Mouse (Mus musculus): ENCODE measurements around the gene Tpt1. TPM values are rescaled to one million over a fixed set of nuclear protein-coding genes. Genes with fewer than 3 reads are reported as not detected.
A peak's percentile ranks its signal among the peaks of the same experiment; 100 is the strongest.

Tpt1 gene
- total RNA-seq, 2 experiments from 2014 or later = 1,349 to 5,947 TPM

- ATAC-seq (ENCODE audit: poor library complexity, severe bottlenecking) = no peak
These were observed 26.2 kb downstream of the Tpt1 start for GRCm38 (mm10) chr14:75871111-75871510.

DNA sequence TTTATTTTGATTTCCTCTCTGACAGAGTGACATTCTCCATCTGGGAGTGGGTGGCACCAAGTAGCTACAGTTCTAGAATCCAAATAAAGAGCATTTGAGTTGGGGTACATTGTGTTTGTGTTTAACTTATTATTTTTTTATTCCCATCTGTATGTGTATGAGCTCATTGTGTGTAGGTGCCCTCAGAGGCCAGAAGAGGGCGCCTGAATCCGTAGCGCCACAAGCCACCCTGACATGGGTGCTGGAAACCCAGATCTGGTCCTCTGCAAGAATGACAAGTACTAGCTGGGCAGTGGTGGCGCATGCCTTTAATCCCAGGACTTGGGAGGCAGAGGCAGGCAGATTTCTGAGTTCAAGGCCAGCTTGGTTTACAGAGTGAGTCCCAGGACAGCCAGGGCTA is 26.9 kb downstream of the Tpt1 start:
- ATAC-seq (ENCODE audit: poor library complexity, severe bottlenecking) = no peak

DNA sequence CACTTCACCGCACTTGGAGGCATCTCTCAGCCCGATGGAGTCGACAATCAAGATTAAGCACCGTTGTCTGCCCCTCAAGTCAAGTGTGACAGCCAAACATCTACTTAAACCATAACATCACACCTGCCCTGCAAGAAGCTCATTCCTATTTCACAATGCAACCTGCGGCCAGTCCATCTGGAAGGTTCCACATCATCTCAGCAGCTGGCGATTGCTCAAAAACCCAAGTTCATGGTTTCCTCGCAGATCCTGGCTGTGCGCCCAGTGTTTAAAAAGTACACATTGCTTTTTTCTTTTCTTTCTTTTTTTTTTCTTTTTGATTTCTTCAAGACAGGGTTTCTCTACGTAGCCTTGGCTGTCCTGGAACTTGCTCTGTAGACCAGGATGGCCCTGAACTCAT is 28.7 kb downstream of the Tpt1 start:
- ATAC-seq (ENCODE audit: poor library complexity, severe bottlenecking) = no peak

GRCm38 (mm10) chr14:75876320-75877043 is 31.6 kb downstream of the Tpt1 start:
- peak; percentile 90 for ATAC-seq (ENCODE audit: poor library complexity, severe bottlenecking)

GRCm38 (mm10) chr14:75877297-75877696 is 32.4 kb downstream of the Tpt1 start:
- ATAC-seq (ENCODE audit: poor library complexity, severe bottlenecking) = no peak

GRCm38 (mm10) chr14:75878980-75879379 is 34.1 kb downstream of the Tpt1 start:
- no peak for ATAC-seq (ENCODE audit: poor library complexity, severe bottlenecking)

- no peak for ATAC-seq (ENCODE audit: poor library complexity, severe bottlenecking)
These were observed 37.0 kb downstream of the Tpt1 start for GRCm38 (mm10) chr14:75881856-75882255.

- no peak for ATAC-seq (ENCODE audit: poor library complexity, severe bottlenecking)
These were observed 38.4 kb downstream of the Tpt1 start for GRCm38 (mm10) chr14:75883330-75883729.

- no peak for ATAC-seq (ENCODE audit: poor library complexity, severe bottlenecking)
These were observed 39.0 kb downstream of the Tpt1 start for GRCm38 (mm10) chr14:75883873-75884272.

DNA sequence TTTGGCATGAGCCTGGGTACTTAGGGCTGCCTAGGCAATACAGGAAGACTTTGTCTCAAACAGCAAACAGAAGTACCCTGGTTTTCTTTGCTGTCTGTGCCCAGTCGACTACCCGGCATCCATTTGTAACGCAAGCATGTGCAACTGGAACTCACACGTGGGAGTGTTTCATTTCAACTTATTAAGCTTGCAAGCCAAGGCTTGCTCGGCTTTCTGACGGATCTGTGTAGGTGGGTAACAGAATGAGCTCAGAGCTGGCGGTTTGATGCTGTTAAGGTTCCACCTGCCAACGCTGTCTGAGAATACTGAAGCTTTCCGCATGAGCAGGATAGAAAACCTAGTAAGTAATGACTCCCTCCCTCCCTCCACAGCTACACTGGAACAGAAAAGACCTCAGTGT is 47.2 kb downstream of the Tpt1 start:
- ATAC-seq (ENCODE audit: poor library complexity, severe bottlenecking) = no peak

Other genes starting within 250 kb of the Tpt1 start
- gene Erich6b, start 202.8 kb upstream of the Tpt1 start, total RNA-seq (2015) = not detected in 2 replicates
- not detected in 2 replicates for gene Erich6b, start 202.8 kb upstream of the Tpt1 start, total RNA-seq (2017)
- gene Cog3, start 90.6 kb upstream of the Tpt1 start, total RNA-seq (2015) = 21.2 and 22.8 TPM in 2 replicates
- gene Cog3, start 90.6 kb upstream of the Tpt1 start, total RNA-seq (2017) = 24.1 and 24.5 TPM in 2 replicates
- gene Slc25a30, start 58.1 kb upstream of the Tpt1 start, total RNA-seq (2015) = 19.8 and 21.6 TPM in 2 replicates
- 13.0 and 19.9 TPM in 2 replicates for gene Slc25a30, start 58.1 kb upstream of the Tpt1 start, total RNA-seq (2017)
- not detected in 2 replicates for gene Kctd4, start 109.9 kb downstream of the Tpt1 start, total RNA-seq (2015)
- gene Kctd4, start 109.9 kb downstream of the Tpt1 start, total RNA-seq (2017) = not detected in 2 replicates
- 33.3 and 33.9 TPM in 2 replicates for gene Gtf2f2, start 165.8 kb downstream of the Tpt1 start, total RNA-seq (2015)
- gene Gtf2f2, start 165.8 kb downstream of the Tpt1 start, total RNA-seq (2017) = 37.3 and 42.2 TPM in 2 replicates

Measured in megakaryocyte, adult 5-6 weeks (primary cell).